Mouse (Mus musculus) adrenal gland, adult (tissue): ENCODE measurements around the gene Stxbp4.

ENCODE experiments used
- DNase-seq, 2 experiments: peaks; one replicate each; pipeline ENCODE4 v3.0.0; 2022 to 2023; ENCODE audit warnings: low spot score in 1 of 2; ENCODE audit not compliant: inconsistent age in 2 of 2

Gene Stxbp4

GRCm38 (mm10) chr11:90570646-90571259 is 67.1 kb downstream of the Stxbp4 start:
- no peak for DNase-seq

GRCm38 (mm10) chr11:90558359-90559047 is 79.4 kb downstream of the Stxbp4 start:
- DNase-seq: no peak

- no peak for DNase-seq
Observed at GRCm38 (mm10) chr11:90556517-90556916, 81.4 kb downstream of the Stxbp4 start.

GRCm38 (mm10) chr11:90553963-90554362 is 83.9 kb downstream of the Stxbp4 start:
- DNase-seq: no peak

- no peak for DNase-seq
Observed at GRCm38 (mm10) chr11:90552303-90553201, 85.3 kb downstream of the Stxbp4 start.

GRCm38 (mm10) chr11:90548560-90548959 is 89.3 kb downstream of the Stxbp4 start:
- DNase-seq: peak in 1 of 2 experiments; percentile 35

- DNase-seq: no peak
Observed at GRCm38 (mm10) chr11:90538636-90539263, 99.1 kb downstream of the Stxbp4 start.

GRCm38 (mm10) chr11:90525311-90525710 is 112.6 kb downstream of the Stxbp4 start:
- DNase-seq: no peak

- DNase-seq: no peak
Observed at GRCm38 (mm10) chr11:90521040-90521439, 116.8 kb downstream of the Stxbp4 start.

- no peak for DNase-seq
Observed at GRCm38 (mm10) chr11:90517750-90518149, 120.1 kb downstream of the Stxbp4 start.

GRCm38 (mm10) chr11:90512538-90513219 is 125.2 kb downstream of the Stxbp4 start:
- DNase-seq: no peak

GRCm38 (mm10) chr11:90501846-90502245 is 136.0 kb downstream of the Stxbp4 start:
- DNase-seq: no peak

- DNase-seq: no peak
Observed at GRCm38 (mm10) chr11:90499918-90500317, 138.0 kb downstream of the Stxbp4 start.

- DNase-seq: no peak
Observed at GRCm38 (mm10) chr11:90498461-90498860, 139.4 kb downstream of the Stxbp4 start.

- DNase-seq: no peak
Observed at GRCm38 (mm10) chr11:90494981-90495380, 142.9 kb downstream of the Stxbp4 start.

GRCm38 (mm10) chr11:90492511-90492910 is 145.4 kb downstream of the Stxbp4 start:
- DNase-seq: no peak

- no peak for DNase-seq
Observed at GRCm38 (mm10) chr11:90489166-90489565, 148.7 kb downstream of the Stxbp4 start.

- DNase-seq: no peak
Observed at GRCm38 (mm10) chr11:90487686-90488085, 150.2 kb downstream of the Stxbp4 start.

GRCm38 (mm10) chr11:90484750-90485637 is 152.9 kb downstream of the Stxbp4 start:
- no peak for DNase-seq

GRCm38 (mm10) chr11:90483766-90484165 is 154.1 kb downstream of the Stxbp4 start:
- no peak for DNase-seq
